Mouse (Mus musculus) liver, adult 2 months (tissue): ENCODE results near the gene Rab26.

ENCODE experiments used
- CTCF ChIP-seq: fragments of 200-500 bp; IDR thresholded peaks from 2 replicates; pipeline ENCODE4 v1.5.1; 2011; ENCODE audit warnings: low read depth, low read length, control low read depth
- POLR2A ChIP-seq: fragments of 200-500 bp; IDR thresholded peaks from 2 replicates; pipeline ENCODE4 v1.6.1; 2011; ENCODE audit warnings: low read length, control low read depth; ENCODE audit not compliant: insufficient read depth; ENCODE audit errors: extremely low read depth

DNA sequence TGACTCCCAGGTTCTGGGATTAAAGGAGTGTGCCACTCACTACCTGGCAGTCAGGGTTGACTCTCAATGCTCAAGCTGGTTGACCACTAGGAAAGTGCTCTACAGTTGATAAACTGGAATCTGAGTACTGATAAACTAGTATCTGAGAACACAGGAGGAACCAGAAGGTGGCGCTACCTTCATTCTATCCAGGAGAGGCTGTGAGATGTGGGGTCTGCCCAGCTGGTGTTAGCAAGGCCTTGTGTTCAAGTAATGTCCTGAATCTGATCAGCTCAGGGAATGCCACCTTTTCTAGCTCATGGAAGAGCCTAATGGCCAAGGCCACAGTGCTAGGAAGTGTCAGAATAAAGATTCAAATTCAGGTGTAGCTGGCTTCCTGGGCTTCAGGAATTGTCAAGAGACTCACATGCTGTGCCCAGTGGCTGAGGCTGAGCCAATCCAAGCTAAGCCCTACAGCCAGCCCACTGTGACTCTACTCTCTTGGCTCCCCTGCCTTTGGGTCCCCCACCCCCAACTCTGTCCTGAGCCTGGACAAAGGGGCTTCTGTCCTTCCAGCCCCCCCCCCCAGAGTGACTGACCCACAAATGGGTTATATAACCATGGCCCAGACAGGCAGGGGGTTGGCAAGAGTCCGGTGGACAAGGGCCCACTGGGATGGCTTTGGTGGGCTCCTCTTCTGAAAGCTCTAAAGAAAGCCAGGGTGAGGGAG lies 39.2 kb downstream of the Rab26 start:
- TF ChIP-seq CTCF, result peak; percentile 33; the same call in 1 of the 2 replicates
- no peak for TF ChIP-seq POLR2A
